Mouse (Mus musculus) cerebellum, adult 2 months (tissue): Measurements from ENCODE around the gene Tmsb15a.
"Not testable (repeated sequence)": the region's sequence is repeated elsewhere in the genome, so short reads cannot be mapped to it uniquely, and the experiment has no call there.

Experiments used
- CTCF ChIP-seq: fragments of 200-500 bp; IDR thresholded peaks from 2 replicates; pipeline ENCODE4 v1.5.1; 2011; ENCODE audit warnings: low read depth, mild to moderate bottlenecking, control low read depth, low read length, moderate library complexity, borderline replicate concordance; ENCODE audit not compliant: insufficient read depth
- POLR2A ChIP-seq: fragments of 200-500 bp; IDR thresholded peaks from 2 replicates; pipeline ENCODE4 v1.6.1; 2011; ENCODE audit warnings: low read length, control low read depth, borderline replicate concordance; ENCODE audit not compliant: insufficient read depth

DNA sequence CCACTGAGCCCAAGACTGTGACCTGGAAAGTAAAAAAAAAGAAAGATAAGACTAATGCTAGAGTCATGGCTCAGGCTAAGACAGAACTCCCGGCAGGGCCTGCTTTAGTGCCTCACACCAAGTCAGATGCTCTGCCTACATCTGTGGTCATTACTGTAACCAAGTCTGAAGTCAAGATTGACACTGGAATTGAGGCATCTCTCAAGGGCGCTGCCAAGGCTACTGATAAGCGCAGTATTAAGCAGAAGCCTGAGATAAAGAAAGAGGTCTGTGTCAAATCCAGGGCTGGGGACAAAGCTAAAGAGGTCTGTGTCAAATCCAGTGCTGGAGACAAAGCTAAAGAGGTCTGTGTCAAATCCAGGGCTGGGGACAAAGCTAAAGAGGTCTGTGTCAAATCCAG lies 20.3 kb upstream of the Tmsb15a start:
- not testable (repeated sequence) for TF ChIP-seq CTCF, POLR2A
